Mouse (Mus musculus): ENCODE results near the gene Prkg1. TPM values are rescaled to one million over a fixed set of nuclear protein-coding genes. Genes with fewer than 3 reads are reported as not detected.
A peak's percentile ranks its signal among the peaks of the same experiment; 100 is the strongest.

The Prkg1 gene
- polyA plus RNA-seq, 1 experiment from 2014 or later: 2.1 TPM

- Histone ChIP-seq H3K9ac (ENCODE audit: low read depth, low read length) (no peak overlapping the region), H3K27me3 (ENCODE audit: control insufficient read depth, insufficient read depth, low read length) (no peaks in the 10 kb centered on the region), H3K4me2 (replicated peaks; ENCODE audit: low read depth, low read length) (no peak overlapping the region), H3K9me3 (ENCODE audit: control insufficient read depth, low read length) (no peaks in the 10 kb centered on the region), H3K4me3 (ENCODE audit: low read length) (no peak overlapping the region), H3K4me1 (ENCODE audit: control insufficient read depth, insufficient read depth, low read length) (no peaks in the 10 kb centered on the region), H3K36me3 (ENCODE audit: control insufficient read depth, insufficient read depth, low read length) (no peaks in the 10 kb centered on the region), H3K27ac (ENCODE audit: low read depth, low read length) (no peak overlapping the region)
- ATAC-seq (ENCODE audit: low FRiP score, low TSS enrichment): no peak
- WGBS: 60% methylated on average over 4 of the region's 4 CpGs
Measured at GRCm38 (mm10) chr19:31616159-31616558, 148.7 kb downstream of the Prkg1 start.

- Histone ChIP-seq H3K36me3 (ENCODE audit: control insufficient read depth, insufficient read depth, low read length) (no peaks in the 10 kb centered on the region), H3K4me3 (ENCODE audit: low read length) (no peak overlapping the region), H3K9ac (ENCODE audit: low read depth, low read length) (no peak overlapping the region), H3K4me2 (replicated peaks; ENCODE audit: low read depth, low read length) (no peak overlapping the region), H3K27ac (ENCODE audit: low read depth, low read length) (no peak overlapping the region), H3K4me1 (ENCODE audit: control insufficient read depth, insufficient read depth, low read length) (no peaks in the 10 kb centered on the region), H3K9me3 (ENCODE audit: control insufficient read depth, low read length) (no peaks in the 10 kb centered on the region), H3K27me3 (ENCODE audit: control insufficient read depth, insufficient read depth, low read length) (no peaks in the 10 kb centered on the region)
- 83% methylated on average over 4 of the region's 4 CpGs for WGBS
- ATAC-seq (ENCODE audit: low FRiP score, low TSS enrichment): no peak
Measured at GRCm38 (mm10) chr19:31613146-31613545, 151.7 kb downstream of the Prkg1 start.

GRCm38 (mm10) chr19:31602578-31602977 is 162.3 kb downstream of the Prkg1 start:
- H3K9me3 ChIP-seq (ENCODE audit: control insufficient read depth, low read length): no peaks in the 10 kb centered on the region
- 95% methylated on average over 8 of the region's 8 CpGs for WGBS
- H3K4me2 ChIP-seq (replicated peaks; ENCODE audit: low read depth, low read length): no peak overlapping the region
- H3K4me3 ChIP-seq (ENCODE audit: low read length): no peak overlapping the region
- no peak for ATAC-seq (ENCODE audit: low FRiP score, low TSS enrichment)
- no peaks in the 10 kb centered on the region for H3K4me1 ChIP-seq (ENCODE audit: control insufficient read depth, insufficient read depth, low read length)
- H3K27me3 ChIP-seq (ENCODE audit: control insufficient read depth, insufficient read depth, low read length): no peaks in the 10 kb centered on the region
- H3K27ac ChIP-seq (ENCODE audit: low read depth, low read length): no peak overlapping the region
- no peaks in the 10 kb centered on the region for H3K36me3 ChIP-seq (ENCODE audit: control insufficient read depth, insufficient read depth, low read length)
- no peak overlapping the region for H3K9ac ChIP-seq (ENCODE audit: low read depth, low read length)

- Histone ChIP-seq H3K27me3 (ENCODE audit: control insufficient read depth, insufficient read depth, low read length) (no peaks in the 10 kb centered on the region), H3K9ac (ENCODE audit: low read depth, low read length) (no peak overlapping the region), H3K27ac (ENCODE audit: low read depth, low read length) (no peak overlapping the region), H3K4me1 (ENCODE audit: control insufficient read depth, insufficient read depth, low read length) (no peaks in the 10 kb centered on the region), H3K4me3 (ENCODE audit: low read length) (no peak overlapping the region), H3K9me3 (ENCODE audit: control insufficient read depth, low read length) (no peaks in the 10 kb centered on the region), H3K4me2 (replicated peaks; ENCODE audit: low read depth, low read length) (no peak overlapping the region), H3K36me3 (ENCODE audit: control insufficient read depth, insufficient read depth, low read length) (no peaks in the 10 kb centered on the region)
- no peak for ATAC-seq (ENCODE audit: low FRiP score, low TSS enrichment)
- WGBS: 78% methylated on average over 1 of the region's 1 CpGs
Measured at GRCm38 (mm10) chr19:31594011-31594410, 170.8 kb downstream of the Prkg1 start.

- no peak overlapping the region for H3K27ac ChIP-seq (ENCODE audit: low read depth, low read length)
- no peak overlapping the region for H3K4me3 ChIP-seq (ENCODE audit: low read length)
- no peak overlapping the region for H3K9ac ChIP-seq (ENCODE audit: low read depth, low read length)
- no peaks in the 10 kb centered on the region for H3K36me3 ChIP-seq (ENCODE audit: control insufficient read depth, insufficient read depth, low read length)
- no peak overlapping the region for H3K4me2 ChIP-seq (replicated peaks; ENCODE audit: low read depth, low read length)
- WGBS: 81% methylated on average over 5 of the region's 5 CpGs
- ATAC-seq (ENCODE audit: low FRiP score, low TSS enrichment): no peak
- no peaks in the 10 kb centered on the region for H3K9me3 ChIP-seq (ENCODE audit: control insufficient read depth, low read length)
- H3K4me1 ChIP-seq (ENCODE audit: control insufficient read depth, insufficient read depth, low read length): no peaks in the 10 kb centered on the region
- H3K27me3 ChIP-seq (ENCODE audit: control insufficient read depth, insufficient read depth, low read length): no peaks in the 10 kb centered on the region
Measured at GRCm38 (mm10) chr19:31590701-31591100, 174.1 kb downstream of the Prkg1 start.

- Histone ChIP-seq H3K27ac (ENCODE audit: low read depth, low read length) (no peak overlapping the region), H3K4me1 (ENCODE audit: control insufficient read depth, insufficient read depth, low read length) (no peaks in the 10 kb centered on the region), H3K36me3 (ENCODE audit: control insufficient read depth, insufficient read depth, low read length) (no peaks in the 10 kb centered on the region), H3K27me3 (ENCODE audit: control insufficient read depth, insufficient read depth, low read length) (no peaks in the 10 kb centered on the region), H3K9me3 (ENCODE audit: control insufficient read depth, low read length) (no peaks in the 10 kb centered on the region), H3K4me2 (replicated peaks; ENCODE audit: low read depth, low read length) (no peak overlapping the region), H3K4me3 (ENCODE audit: low read length) (no peak overlapping the region), H3K9ac (ENCODE audit: low read depth, low read length) (no peak overlapping the region)
- no peak for ATAC-seq (ENCODE audit: low FRiP score, low TSS enrichment)
- WGBS: 74% methylated on average over 4 of the region's 4 CpGs
Measured at GRCm38 (mm10) chr19:31577092-31577491, 187.7 kb downstream of the Prkg1 start.

- Histone ChIP-seq H3K27ac (ENCODE audit: low read depth, low read length) (no peak overlapping the region), H3K27me3 (ENCODE audit: control insufficient read depth, insufficient read depth, low read length) (no peaks in the 10 kb centered on the region), H3K9ac (ENCODE audit: low read depth, low read length) (no peak overlapping the region), H3K36me3 (ENCODE audit: control insufficient read depth, insufficient read depth, low read length) (no peaks in the 10 kb centered on the region), H3K4me3 (ENCODE audit: low read length) (no peak overlapping the region), H3K9me3 (ENCODE audit: control insufficient read depth, low read length) (no peaks in the 10 kb centered on the region), H3K4me2 (replicated peaks; ENCODE audit: low read depth, low read length) (no peak overlapping the region), H3K4me1 (ENCODE audit: control insufficient read depth, insufficient read depth, low read length) (no peaks in the 10 kb centered on the region)
- 91% methylated on average over 4 of the region's 4 CpGs for WGBS
- no peak for ATAC-seq (ENCODE audit: low FRiP score, low TSS enrichment)
Measured at GRCm38 (mm10) chr19:31564329-31564728, 200.5 kb downstream of the Prkg1 start.

GRCm38 (mm10) chr19:31546063-31546462 is 218.8 kb downstream of the Prkg1 start:
- no peaks in the 10 kb centered on the region for H3K4me1 ChIP-seq (ENCODE audit: control insufficient read depth, insufficient read depth, low read length)
- WGBS: 55% methylated on average over 5 of the region's 5 CpGs
- H3K9me3 ChIP-seq (ENCODE audit: control insufficient read depth, low read length): no peaks in the 10 kb centered on the region
- H3K36me3 ChIP-seq (ENCODE audit: control insufficient read depth, insufficient read depth, low read length): no peaks in the 10 kb centered on the region
- no peak overlapping the region for H3K4me3 ChIP-seq (ENCODE audit: low read length)
- no peak overlapping the region for H3K4me2 ChIP-seq (replicated peaks; ENCODE audit: low read depth, low read length)
- no peaks in the 10 kb centered on the region for H3K27me3 ChIP-seq (ENCODE audit: control insufficient read depth, insufficient read depth, low read length)
- H3K27ac ChIP-seq (ENCODE audit: low read depth, low read length): no peak overlapping the region
- H3K9ac ChIP-seq (ENCODE audit: low read depth, low read length): no peak overlapping the region
- peak; percentile 60; the same call in 1 of the 2 replicates for ATAC-seq (ENCODE audit: low FRiP score, low TSS enrichment)

GRCm38 (mm10) chr19:31531249-31531740 is 233.5 kb downstream of the Prkg1 start:
- Histone ChIP-seq H3K27me3 (ENCODE audit: control insufficient read depth, insufficient read depth, low read length) (no peaks in the 10 kb centered on the region), H3K4me3 (ENCODE audit: low read length) (no peak overlapping the region), H3K4me2 (replicated peaks; ENCODE audit: low read depth, low read length) (no peak overlapping the region), H3K4me1 (ENCODE audit: control insufficient read depth, insufficient read depth, low read length) (peaks cover 17% of the 10 kb centered on the region; the same call in 1 of the 2 replicates), H3K27ac (ENCODE audit: low read depth, low read length) (peak overlapping the region; percentile 8; the same call in 1 of the 2 replicates), H3K9ac (ENCODE audit: low read depth, low read length) (no peak overlapping the region), H3K9me3 (ENCODE audit: control insufficient read depth, low read length) (no peaks in the 10 kb centered on the region), H3K36me3 (ENCODE audit: control insufficient read depth, insufficient read depth, low read length) (no peaks in the 10 kb centered on the region)
- 25% methylated on average over 7 of the region's 7 CpGs for WGBS
- ATAC-seq (ENCODE audit: low FRiP score, low TSS enrichment): peak; percentile 68; the same call in 1 of the 2 replicates

Data from kidney, embryonic 14.5 days (tissue).